Mouse (Mus musculus): Measurements from ENCODE around the gene Adcyap1r1. TPM values are rescaled to one million over a fixed set of nuclear protein-coding genes. Genes with fewer than 3 reads are reported as not detected.
A peak's percentile ranks its signal among the peaks of the same experiment; 100 is the strongest.

The Adcyap1r1 gene
- total RNA-seq, 2 experiments from 2014 or later: 1.6 TPM; not detected in 1

DNA sequence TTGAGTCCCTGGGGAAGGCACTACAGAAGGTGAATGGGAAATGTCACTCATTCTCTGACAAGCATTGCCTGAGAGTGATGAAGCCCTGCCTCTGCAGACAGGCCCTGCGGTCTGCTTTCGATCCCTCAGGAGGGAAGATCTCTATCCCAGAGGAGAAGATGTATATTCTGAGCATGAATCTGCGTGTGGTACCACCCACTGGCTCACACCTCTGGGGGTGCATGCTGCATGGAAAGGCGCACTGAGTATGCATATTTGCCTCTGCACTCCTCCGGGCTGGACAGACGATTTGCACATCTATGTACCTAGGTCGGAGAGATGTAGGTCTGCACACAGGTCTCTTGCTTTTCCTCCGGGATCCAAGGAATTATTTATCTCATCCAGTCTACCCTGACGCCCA lies 3.6 kb upstream of the Adcyap1r1 start:
- no peak for ATAC-seq (replicated peaks; ENCODE audit: poor library complexity, severe bottlenecking)

GRCm38 (mm10) chr6:55448976-55449678 lies 2.7 kb upstream of the Adcyap1r1 start:
- no peak for ATAC-seq (replicated peaks; ENCODE audit: poor library complexity, severe bottlenecking)

DNA sequence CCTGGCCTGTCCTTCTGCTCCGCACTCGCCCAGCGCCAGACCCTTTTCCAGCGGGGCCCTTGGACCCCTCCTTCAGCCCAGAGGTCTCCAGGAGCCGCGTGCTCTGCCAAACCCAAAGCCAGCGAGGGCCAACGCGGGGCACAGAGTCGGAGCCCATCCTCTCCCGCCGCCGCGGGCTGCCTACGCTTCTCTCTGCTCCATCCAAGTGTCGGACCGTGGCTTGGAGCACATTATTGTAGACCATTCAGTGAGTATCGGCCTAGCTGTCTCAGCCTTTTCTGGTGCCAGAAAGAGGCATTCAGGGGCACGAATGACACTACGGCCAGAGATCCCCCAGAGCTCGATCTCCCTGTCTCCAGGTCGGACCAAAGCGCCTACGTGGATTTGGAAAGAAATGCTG lies 603 bp downstream of the Adcyap1r1 start:
- ATAC-seq (replicated peaks; ENCODE audit: poor library complexity, severe bottlenecking): no peak

- no peak for ATAC-seq (replicated peaks; ENCODE audit: poor library complexity, severe bottlenecking)
Measured at GRCm38 (mm10) chr6:55453548-55453947, 1.8 kb downstream of the Adcyap1r1 start.

- ATAC-seq (replicated peaks; ENCODE audit: poor library complexity, severe bottlenecking): no peak
Measured at GRCm38 (mm10) chr6:55455641-55456040, 3.9 kb downstream of the Adcyap1r1 start.

GRCm38 (mm10) chr6:55457727-55458126 lies 5.9 kb downstream of the Adcyap1r1 start:
- ATAC-seq (replicated peaks; ENCODE audit: poor library complexity, severe bottlenecking): no peak

GRCm38 (mm10) chr6:55458156-55458555 lies 6.4 kb downstream of the Adcyap1r1 start:
- ATAC-seq (replicated peaks; ENCODE audit: poor library complexity, severe bottlenecking): no peak

DNA sequence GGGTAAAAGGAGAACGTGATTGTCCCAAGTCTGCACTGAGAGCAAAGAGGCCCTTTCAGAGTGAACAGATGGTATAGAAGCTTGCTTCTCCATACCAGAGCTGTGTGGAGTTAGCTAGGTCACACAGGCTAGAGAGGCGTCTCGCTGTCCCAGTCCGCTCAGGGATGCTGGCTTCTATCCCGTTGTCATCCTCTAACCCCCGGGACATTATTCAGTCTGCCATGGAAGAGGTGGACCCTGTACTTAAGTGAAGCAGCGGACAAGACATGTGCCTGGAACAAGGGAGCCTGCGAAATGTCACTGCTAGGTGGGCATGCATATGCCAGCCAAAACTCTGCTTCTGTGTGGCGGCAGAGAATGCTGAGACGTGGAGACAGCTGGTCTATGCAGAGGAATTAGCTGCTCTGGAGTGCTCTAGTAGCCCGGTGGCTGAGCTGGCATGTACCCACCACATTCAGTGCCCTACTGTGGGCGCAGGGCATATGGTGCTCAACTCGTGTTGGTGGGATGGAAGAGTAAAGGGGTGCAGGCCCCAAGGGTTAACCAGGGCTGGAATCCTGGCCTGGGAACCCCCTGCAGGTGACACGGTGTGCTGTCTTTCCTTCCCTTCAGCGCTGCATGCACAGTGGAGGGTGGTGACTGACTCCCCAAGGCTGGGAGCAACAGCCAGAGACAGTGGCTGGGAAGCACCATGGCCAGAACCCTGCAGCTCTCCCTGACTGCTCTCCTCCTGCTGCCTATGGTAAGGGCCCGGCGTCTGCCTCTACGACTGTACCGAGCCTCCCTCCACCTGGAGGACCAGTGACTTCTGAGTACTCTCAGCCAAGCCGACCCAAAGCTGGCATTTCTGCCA lies 8.0 kb downstream of the Adcyap1r1 start:
- no peak for ATAC-seq (replicated peaks; ENCODE audit: poor library complexity, severe bottlenecking)

GRCm38 (mm10) chr6:55461141-55461540 lies 9.4 kb downstream of the Adcyap1r1 start:
- ATAC-seq (replicated peaks; ENCODE audit: poor library complexity, severe bottlenecking): peak; percentile 57

DNA sequence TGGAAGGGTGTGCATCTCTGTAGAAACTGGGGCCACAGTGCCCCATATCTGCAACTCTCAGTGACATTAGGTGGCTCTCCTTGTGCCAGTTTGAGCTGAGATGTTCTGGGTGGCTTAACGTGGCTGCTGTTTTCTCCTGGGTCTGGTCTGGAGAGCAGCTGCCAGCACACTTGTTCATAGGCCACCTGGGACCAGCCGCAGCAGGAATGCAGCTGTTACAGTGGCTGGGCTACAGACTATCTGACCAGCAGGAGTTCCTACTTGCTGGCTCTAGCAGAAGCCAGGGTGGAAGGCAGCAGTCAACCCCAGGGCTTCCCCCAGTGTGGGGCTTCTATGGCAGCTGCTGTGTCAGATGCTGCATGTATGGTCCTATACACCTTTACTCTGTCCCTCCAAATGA lies 9.9 kb downstream of the Adcyap1r1 start:
- ATAC-seq (replicated peaks; ENCODE audit: poor library complexity, severe bottlenecking): no peak

GRCm38 (mm10) chr6:55462394-55462793 lies 10.6 kb downstream of the Adcyap1r1 start:
- no peak for ATAC-seq (replicated peaks; ENCODE audit: poor library complexity, severe bottlenecking)

GRCm38 (mm10) chr6:55463966-55464365 lies 12.2 kb downstream of the Adcyap1r1 start:
- no peak for ATAC-seq (replicated peaks; ENCODE audit: poor library complexity, severe bottlenecking)

GRCm38 (mm10) chr6:55465311-55465710 lies 13.5 kb downstream of the Adcyap1r1 start:
- no peak for ATAC-seq (replicated peaks; ENCODE audit: poor library complexity, severe bottlenecking)

- no peak for ATAC-seq (replicated peaks; ENCODE audit: poor library complexity, severe bottlenecking)
Measured at GRCm38 (mm10) chr6:55466301-55466761, 14.6 kb downstream of the Adcyap1r1 start.

- ATAC-seq (replicated peaks; ENCODE audit: poor library complexity, severe bottlenecking): no peak
Measured at GRCm38 (mm10) chr6:55470691-55471090, 18.9 kb downstream of the Adcyap1r1 start.

- no peak for ATAC-seq (replicated peaks; ENCODE audit: poor library complexity, severe bottlenecking)
Measured at GRCm38 (mm10) chr6:55472381-55472780, 20.6 kb downstream of the Adcyap1r1 start.

- ATAC-seq (replicated peaks; ENCODE audit: poor library complexity, severe bottlenecking): no peak
Measured at GRCm38 (mm10) chr6:55480988-55481387, 29.2 kb downstream of the Adcyap1r1 start.

- ATAC-seq (replicated peaks; ENCODE audit: poor library complexity, severe bottlenecking): no peak
Measured at GRCm38 (mm10) chr6:55482471-55482870, 30.7 kb downstream of the Adcyap1r1 start.

DNA sequence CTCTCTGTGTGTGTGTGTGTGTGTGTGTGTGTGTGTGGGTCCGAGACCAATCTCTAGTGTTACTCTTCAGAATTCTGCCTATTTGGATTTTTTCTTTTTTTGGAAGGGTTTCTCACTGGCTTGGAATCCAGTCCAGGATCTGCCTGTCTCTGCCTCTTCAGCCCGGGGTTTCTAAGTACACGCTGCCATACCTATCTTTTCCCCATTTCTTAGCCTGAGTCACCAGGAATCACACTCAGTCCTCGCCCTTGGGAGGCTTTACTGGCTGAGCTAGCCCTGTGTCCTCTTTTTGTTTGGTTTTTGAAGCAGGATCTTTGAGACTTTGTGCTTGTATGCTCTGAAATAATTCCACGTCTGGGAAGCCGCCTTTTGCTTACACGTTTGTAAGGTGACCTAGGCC lies 31.6 kb downstream of the Adcyap1r1 start:
- no peak for ATAC-seq (replicated peaks; ENCODE audit: poor library complexity, severe bottlenecking)

GRCm38 (mm10) chr6:55484224-55484623 lies 32.4 kb downstream of the Adcyap1r1 start:
- ATAC-seq (replicated peaks; ENCODE audit: poor library complexity, severe bottlenecking): no peak

GRCm38 (mm10) chr6:55485216-55485615 lies 33.4 kb downstream of the Adcyap1r1 start:
- ATAC-seq (replicated peaks; ENCODE audit: poor library complexity, severe bottlenecking): no peak
